Comparison of ENCODE assay signal across 15 mouse cellular contexts in genomic region chr4:130166592-130166991, GRCm38 (mm10). TPM values are rescaled to one million over a fixed set of nuclear protein-coding genes. Genes with fewer than 3 reads are reported as not detected.
DNase-seq lines count a peak whose midpoint lies in the region; ATAC-seq lines count a peak whose summit lies in the region.
"Had no signal": no experiment of that assay in that cellular context is flagged by ENCODE, and none has a peak within 500 bp of the region (broad histone marks: within the 10 kb centered on the region; RNA-seq: fewer than 3 reads in every experiment).

No protein-coding gene starts in this region.

- ATAC-seq in lung, embryonic 16.5 days (ENCODE audit: low read depth) = no peak
- ATAC-seq in heart, embryonic 11.5 days (replicated peaks; ENCODE audit: insufficient number of reproducible peaks, low FRiP score, low TSS enrichment) = no peak
- ATAC-seq: hindbrain, postnatal 0 days; midbrain, embryonic 16.5 days; Patski had no signal

- H3K36me3 ChIP-seq in lung, embryonic 16.5 days (ENCODE audit: control insufficient read depth, insufficient read depth, low read length) = 0 out of 2 replicates have a peak, but pooled peaks cover 2% of the 10 kb centered on the region
- H3K36me3 ChIP-seq in heart, embryonic 11.5 days (ENCODE audit: control insufficient read depth, insufficient read depth, low read length) = no peaks in the 10 kb centered on the region
- H3K36me3 ChIP-seq: neural tube, embryonic 12.5 days had no signal

- peak overlapping the region; percentile 52 for H3K27ac ChIP-seq in lung, embryonic 16.5 days (ENCODE audit: low read length)
- H3K27ac ChIP-seq in heart, embryonic 11.5 days (ENCODE audit: low read depth, low read length) = no peak overlapping the region
- H3K27ac ChIP-seq: hindbrain, postnatal 0 days; macrophage; neural tube, embryonic 12.5 days had no signal

- no peaks in the 10 kb centered on the region for H3K27me3 ChIP-seq in lung, embryonic 16.5 days (ENCODE audit: control insufficient read depth, insufficient read depth, low read depth, low read length)
- peaks cover 2% of the 10 kb centered on the region; the same call in 1 of the 2 replicates for H3K27me3 ChIP-seq in heart, embryonic 11.5 days (ENCODE audit: control insufficient read depth, insufficient read depth, low read length)
- H3K27me3 ChIP-seq: Patski had no signal

- 59% methylated on average over 8 of the region's 8 CpGs for WGBS in lung, embryonic 16.5 days
- 79% methylated on average over 8 of the region's 8 CpGs for WGBS in heart, embryonic 11.5 days (ENCODE audit: insufficient replicate concordance)

- no peak overlapping the region for H3K4me2 ChIP-seq in lung, embryonic 16.5 days (ENCODE audit: low read depth, low read length)
- H3K4me2 ChIP-seq in heart, embryonic 11.5 days = no peak overlapping the region

- peak overlapping the region; percentile 50 for H3K9ac ChIP-seq in lung, embryonic 16.5 days (ENCODE audit: low read length)
- H3K9ac ChIP-seq in heart, embryonic 11.5 days (ENCODE audit: low read depth, low read length) = peak overlapping the region; percentile 6; the same call in 1 of the 2 replicates
- H3K9ac ChIP-seq: neural tube, embryonic 12.5 days had no signal

- H3K4me3 ChIP-seq in lung, embryonic 16.5 days (ENCODE audit: low read length) = no peak overlapping the region
- no peak overlapping the region for H3K4me3 ChIP-seq in heart, embryonic 11.5 days (ENCODE audit: low read depth, low read length)
- H3K4me3 ChIP-seq: neural tube, embryonic 12.5 days had no signal

- no peaks in the 10 kb centered on the region for H3K9me3 ChIP-seq in lung, embryonic 16.5 days (ENCODE audit: control insufficient read depth, low read length)
- no peaks in the 10 kb centered on the region for H3K9me3 ChIP-seq in heart, embryonic 11.5 days (replicated peaks; ENCODE audit: control insufficient read depth, low read length)
- H3K9me3 ChIP-seq: neural tube, embryonic 12.5 days had no signal

- DNase-seq in kidney, adult 11 months = peak; percentile 22
- no peak for DNase-seq in kidney, adult 18-20 months
- no peak for DNase-seq in lung, postnatal 25 days (ENCODE audit: low spot score)
- DNase-seq in lung, postnatal 36 days = peak; percentile 41
- DNase-seq in thymus, adult 18-20 months = no peak
- DNase-seq: cerebellum, adult 9-10 months; left cerebral cortex, postnatal 4 days; spleen, adult 18-20 months had no signal

- H3K4me1 ChIP-seq in lung, embryonic 16.5 days (replicated peaks; ENCODE audit: control insufficient read depth, insufficient read depth, low read length) = peaks cover 50% of the 10 kb centered on the region
- peaks cover 58% of the 10 kb centered on the region for H3K4me1 ChIP-seq in heart, embryonic 11.5 days (ENCODE audit: control insufficient read depth, insufficient read depth, low read length)

RNA-seq across cellular contexts. Expression of gene Tinagl1, which starts 8.3 kb away (rescaled TPM):
- polyA plus RNA-seq in lung, embryonic 16.5 days (2015; fragmentation: Nextera tagmentation; extraction: Ambion mirVana) = 73.3 and 81.6 TPM in 2 replicates
- polyA plus RNA-seq in heart, embryonic 11.5 days (2014; fragmentation: Nextera tagmentation; extraction: Ambion mirVana) = 31.0 and 33.9 TPM in 2 replicates
- polyA plus RNA-seq: macrophage had no signal

RNA-seq across cellular contexts. Expression of gene Hcrtr1, which starts 27.4 kb away (rescaled TPM):
- polyA plus RNA-seq in lung, embryonic 16.5 days (2015; fragmentation: Nextera tagmentation; extraction: Ambion mirVana) = 0.34 and 0.40 TPM in 2 replicates
- 0.07 and 0.20 TPM in 2 replicates for polyA plus RNA-seq in heart, embryonic 11.5 days (2014; fragmentation: Nextera tagmentation; extraction: Ambion mirVana)
- polyA plus RNA-seq: macrophage had no signal

RNA-seq across cellular contexts. Expression of gene Gm853, which starts 55.6 kb away (rescaled TPM):
- polyA plus RNA-seq in lung, embryonic 16.5 days (2015; fragmentation: Nextera tagmentation; extraction: Ambion mirVana) = not detected in 2 replicates
- polyA plus RNA-seq in heart, embryonic 11.5 days (2014; fragmentation: Nextera tagmentation; extraction: Ambion mirVana) = not detected in 2 replicates
- polyA plus RNA-seq: macrophage; midbrain, embryonic 16.5 days; neural tube, embryonic 12.5 days had no signal

Comparison
In these comparisons a context has a peak if more than half of its experiments do, and no peak if none do; other contexts are left out.
1. DNase-seq: peak in kidney, adult 11 months (single experiment) and lung, postnatal 36 days (single experiment); none in kidney, adult 18-20 months (single experiment), lung, postnatal 25 days (single experiment) and thymus, adult 18-20 months (0 of 2).